Mouse (Mus musculus) spleen, adult 2 months (tissue): ENCODE results near the gene Mtss1l. TPM values are rescaled to one million over a fixed set of nuclear protein-coding genes. Genes with fewer than 3 reads are reported as not detected.

Experiments used
- DNase-seq, 2 experiments: peaks; one replicate each; pipeline versions ENCODE4 v3.0.0 to v3.0.0-alpha.2; 2012 to 2021; ENCODE audit warnings: low spot score in 2 of 2, low read depth in 1 of 2
- H3K27ac ChIP-seq: fragments of 200-500 bp; 2 replicates; pipeline ENCODE4 v1.5.1; 2012; ENCODE audit warnings: low read length, inconsistent platforms; ENCODE audit not compliant: insufficient read depth
- H3K27me3 ChIP-seq: fragments of 200-500 bp; 2 replicates; pipeline ENCODE4 v1.6.1; 2012; ENCODE audit warnings: mild to moderate bottlenecking, moderate library complexity, low read length, inconsistent platforms; ENCODE audit not compliant: control insufficient read depth, insufficient read depth
- H3K36me3 ChIP-seq: fragments of 200-500 bp; 2 replicates; pipeline ENCODE4 v1.6.1; 2012; ENCODE audit warnings: mild to moderate bottlenecking, low read length, inconsistent platforms; ENCODE audit not compliant: control insufficient read depth, insufficient read depth
- H3K4me1 ChIP-seq: fragments of 200-500 bp; 2 replicates; pipeline ENCODE4 v1.6.1; 2011; ENCODE audit warnings: inconsistent platforms; ENCODE audit not compliant: control insufficient read depth, insufficient read depth, insufficient read length
- H3K4me3 ChIP-seq: fragments of 200-500 bp; 2 replicates; pipeline ENCODE4 v1.5.1; 2011; ENCODE audit warnings: mild to moderate bottlenecking, inconsistent platforms; ENCODE audit not compliant: insufficient read depth, insufficient read length; ENCODE audit errors: extremely low read depth
- CTCF ChIP-seq: fragments of 200-500 bp; IDR thresholded peaks from 2 replicates; pipeline ENCODE4 v1.5.1; 2011; ENCODE audit warnings: mild to moderate bottlenecking, inconsistent platforms; ENCODE audit not compliant: insufficient read depth, insufficient read length, insufficient replicate concordance; ENCODE audit errors: extremely low read depth
- POLR2A ChIP-seq: fragments of 200-500 bp; IDR thresholded peaks from 2 replicates; pipeline ENCODE4 v1.6.1; 2011; ENCODE audit warnings: low read depth, low read length, inconsistent platforms
- WGBS: fragments of 180-500 bp; shearing (Covaris S2); methylation state at CpG from one replicate; pipeline ENCODE4 v1.1.7; 2018; 5-methylcytosine and 5-hydroxymethylcytosine counted together
- polyA plus RNA-seq: library from polyadenylated mRNA; depleted of rRNA; stranded (reverse); fragments of >200 nt; gene quantifications from 2 replicates; pipeline ENCODE4 v1.2.3, GENCODE M21; 2012

Mtss1l gene
- polyA plus RNA-seq, 1 experiment = 34.8 TPM

DNA sequence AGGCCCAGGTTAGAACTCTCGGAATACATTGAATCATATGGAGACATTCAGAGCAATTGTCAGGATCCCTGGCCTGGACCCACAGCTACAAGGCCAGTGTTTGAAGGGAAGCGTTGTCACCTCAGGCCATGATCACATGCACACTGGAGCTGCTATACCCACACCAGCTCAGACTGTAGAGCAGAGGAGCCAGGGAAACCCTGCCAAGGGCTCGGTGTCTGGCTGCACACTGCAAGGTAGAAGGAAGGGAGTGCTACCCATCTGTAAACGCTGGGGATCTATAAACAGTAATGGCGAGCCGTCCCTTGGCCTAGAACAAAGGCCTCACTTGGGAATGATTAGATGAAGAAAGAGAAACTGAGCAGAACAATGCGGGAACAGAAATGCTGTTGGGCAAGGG, 21.8 kb upstream of the Mtss1l start:
- no peak overlapping the region for H3K27ac ChIP-seq
- no peaks in the 10 kb centered on the region for H3K27me3 ChIP-seq
- 96% methylated on average over 7 of the region's 7 CpGs for WGBS
- DNase-seq = no peak
- no peaks in the 10 kb centered on the region for H3K4me1 ChIP-seq
- no peak overlapping the region for H3K4me3 ChIP-seq
- no peak for TF ChIP-seq CTCF
- TF ChIP-seq POLR2A = no peak
- H3K36me3 ChIP-seq = peaks cover 4% of the 10 kb centered on the region; the same call in 1 of the 2 replicates

DNA sequence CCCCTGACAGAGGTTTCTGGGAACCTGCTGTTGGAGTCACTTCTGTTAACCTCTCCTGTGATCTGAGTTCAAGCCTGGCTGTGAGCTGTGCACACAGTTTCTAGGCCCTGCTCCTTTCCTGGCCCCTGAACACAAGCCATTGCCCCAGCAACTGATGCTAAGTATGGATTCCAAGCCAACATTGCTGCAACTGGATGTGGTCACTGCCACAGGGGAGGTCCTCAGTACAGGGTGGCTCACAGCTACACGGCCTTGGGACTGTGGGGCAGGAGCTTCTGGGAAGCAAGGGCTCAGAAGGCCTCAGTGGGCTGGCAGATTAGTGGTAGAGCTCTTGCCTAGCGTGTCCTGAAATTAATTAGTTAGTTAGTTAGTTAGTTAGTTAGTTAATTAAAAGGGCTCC, 20.7 kb upstream of the Mtss1l start:
- no peak for TF ChIP-seq CTCF
- no peak for TF ChIP-seq POLR2A
- no peak overlapping the region for H3K4me3 ChIP-seq
- H3K36me3 ChIP-seq = peaks cover 4% of the 10 kb centered on the region; the same call in 1 of the 2 replicates
- DNase-seq = no peak
- no peak overlapping the region for H3K27ac ChIP-seq
- WGBS = 96% methylated on average over 2 of the region's 2 CpGs
- no peaks in the 10 kb centered on the region for H3K27me3 ChIP-seq
- H3K4me1 ChIP-seq = no peaks in the 10 kb centered on the region

DNA sequence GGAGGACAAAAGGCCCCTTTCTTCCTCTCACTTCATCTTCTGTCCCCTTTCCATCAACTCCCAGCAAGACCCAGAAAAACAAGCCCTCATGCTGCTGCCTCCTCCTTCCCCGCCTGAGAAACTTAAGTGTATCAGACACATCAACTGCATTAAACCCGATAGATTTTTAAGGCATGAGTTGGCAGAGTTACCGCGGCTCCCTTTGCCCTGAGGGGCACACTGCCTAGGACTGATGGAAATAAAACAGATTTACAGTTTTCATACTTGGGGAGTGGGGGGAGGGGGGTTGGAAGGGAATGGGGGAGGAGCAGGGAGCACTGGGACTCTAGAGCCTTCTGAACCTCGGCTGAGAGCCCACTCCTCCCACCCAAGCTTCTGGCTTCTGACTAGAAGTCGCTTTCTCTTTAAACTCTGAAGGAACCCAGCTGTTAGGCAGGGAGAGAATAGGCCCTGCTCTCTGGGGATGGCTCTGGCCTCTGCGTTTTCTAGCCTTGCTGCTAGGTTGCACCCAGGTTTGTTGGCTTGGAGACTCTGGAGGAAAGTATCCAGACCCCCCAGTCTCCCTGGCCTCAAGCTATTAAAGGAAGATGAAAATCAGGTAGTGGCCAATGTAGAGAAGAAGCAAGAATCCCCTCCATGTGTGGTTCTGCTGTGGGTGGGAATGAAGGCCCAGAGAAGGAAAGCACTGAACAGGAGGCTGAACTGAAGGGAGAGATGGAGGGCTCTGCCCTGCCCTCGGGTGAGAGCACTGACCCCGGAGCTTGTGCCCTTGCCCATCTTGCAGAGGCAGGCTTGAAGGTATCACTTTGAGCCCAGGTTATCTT, 18.4 kb upstream of the Mtss1l start:
- Histone ChIP-seq H3K27me3 (no peaks in the 10 kb centered on the region), H3K4me3 (no peak overlapping the region), H3K27ac (no peak overlapping the region), H3K36me3 (peaks cover 2% of the 10 kb centered on the region; the same call in 1 of the 2 replicates), H3K4me1 (no peaks in the 10 kb centered on the region)
- 85% methylated on average over 9 of the region's 9 CpGs for WGBS
- DNase-seq = no peak
- TF ChIP-seq POLR2A (no peak), CTCF (no peak)

DNA sequence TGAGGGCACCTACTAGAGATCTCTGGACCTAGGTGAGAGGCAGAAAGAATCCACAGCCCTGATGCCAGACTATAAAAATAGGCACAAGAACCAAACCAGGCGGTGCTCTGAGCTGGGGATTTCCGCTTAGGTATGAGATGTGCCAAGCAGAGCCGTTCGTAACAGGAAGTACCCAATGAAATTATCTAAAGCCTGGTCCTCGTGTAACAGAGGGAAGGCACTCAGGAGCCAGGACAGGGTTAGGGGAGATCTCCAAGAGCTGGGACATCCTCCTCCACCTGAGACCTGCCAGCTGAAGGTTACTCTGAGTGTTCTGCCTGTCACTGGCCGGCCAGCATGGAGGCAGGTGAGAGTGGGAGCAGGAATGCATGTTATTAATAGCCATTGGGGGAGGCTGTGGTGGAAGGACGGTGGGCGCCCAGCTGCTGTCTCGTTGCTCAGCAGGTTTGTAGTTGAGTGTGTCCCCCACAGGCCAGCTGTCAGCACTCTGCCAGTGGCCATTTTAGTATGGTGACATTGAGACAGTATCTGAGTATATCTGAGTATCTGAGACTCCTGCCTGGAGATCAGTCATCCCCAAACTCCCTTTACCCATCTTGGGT, 17.7 kb upstream of the Mtss1l start:
- no peak overlapping the region for H3K27ac ChIP-seq
- TF ChIP-seq CTCF (no peak), POLR2A (no peak)
- no peaks in the 10 kb centered on the region for H3K27me3 ChIP-seq
- WGBS = 65% methylated on average over 9 of the region's 9 CpGs
- no peak overlapping the region for H3K4me3 ChIP-seq
- no peak for DNase-seq
- no peaks in the 10 kb centered on the region for H3K4me1 ChIP-seq
- H3K36me3 ChIP-seq = peaks cover 2% of the 10 kb centered on the region; the same call in 1 of the 2 replicates

DNA sequence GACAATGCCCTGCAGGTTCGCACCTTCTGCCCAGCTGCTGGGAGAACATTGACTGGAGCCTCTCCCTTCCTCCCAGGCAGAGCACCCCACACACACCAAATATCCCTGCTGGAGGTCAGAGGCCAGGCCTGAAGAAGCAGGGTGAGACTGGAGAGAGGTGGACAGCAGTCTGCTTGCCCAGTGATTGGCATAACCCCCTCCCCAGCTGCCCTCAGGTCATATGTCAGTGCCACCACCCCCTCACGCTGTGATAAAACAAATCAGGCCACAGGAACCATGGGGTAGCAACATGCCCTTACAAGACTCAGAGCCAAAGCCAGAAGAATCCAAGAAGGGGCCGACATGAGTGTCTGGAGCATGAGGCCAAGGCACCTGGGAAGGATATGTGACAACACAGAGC, 17.2 kb upstream of the Mtss1l start:
- no peaks in the 10 kb centered on the region for H3K4me1 ChIP-seq
- H3K27ac ChIP-seq = no peak overlapping the region
- H3K27me3 ChIP-seq = no peaks in the 10 kb centered on the region
- DNase-seq = no peak
- peaks cover 2% of the 10 kb centered on the region; the same call in 1 of the 2 replicates for H3K36me3 ChIP-seq
- H3K4me3 ChIP-seq = no peak overlapping the region
- WGBS = 96% methylated on average over 3 of the region's 3 CpGs
- TF ChIP-seq CTCF = no peak

DNA sequence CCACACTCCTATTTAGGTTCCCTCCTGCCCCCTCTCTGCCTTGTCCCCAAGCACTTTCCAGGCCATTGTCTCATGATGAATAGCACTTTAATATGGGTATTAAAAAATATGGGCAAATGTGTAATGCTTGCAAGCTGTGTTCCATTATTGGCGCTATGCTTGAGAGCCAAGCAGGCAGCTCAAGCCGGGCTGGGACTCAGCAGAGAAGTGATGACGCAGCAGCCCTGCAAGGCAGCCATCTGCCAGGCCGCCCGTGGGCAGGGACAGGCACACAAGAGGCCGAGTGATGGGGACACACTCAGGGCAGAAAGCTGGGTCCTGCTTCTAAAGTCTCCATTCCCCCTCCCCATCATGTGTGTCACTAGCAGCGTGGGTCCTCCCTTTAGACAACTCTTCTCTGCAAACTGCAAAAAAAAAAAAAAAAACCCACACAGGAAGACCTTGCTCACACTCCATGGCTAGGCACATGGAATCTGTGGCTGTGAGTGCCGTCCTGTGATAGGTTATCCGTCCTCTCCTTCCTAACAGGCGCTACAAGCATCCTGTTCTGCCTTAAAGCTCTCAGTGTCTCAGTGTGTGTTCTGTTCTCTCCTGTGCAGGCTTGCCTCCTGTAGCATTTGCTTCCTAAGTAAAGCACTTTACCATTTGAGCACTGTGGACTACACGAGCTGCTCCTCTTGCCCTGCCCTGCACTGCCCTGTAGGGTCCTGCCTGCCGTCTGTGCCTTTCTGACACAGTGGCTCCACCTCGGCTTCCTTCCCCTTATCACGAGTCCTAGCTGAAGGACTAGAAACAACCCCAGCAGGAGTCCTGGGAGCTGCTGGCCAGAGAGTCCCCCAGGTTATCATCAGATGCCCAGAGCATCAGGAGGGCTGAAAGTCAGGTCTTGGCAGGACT, 15.6 kb upstream of the Mtss1l start:
- WGBS = 74% methylated on average over 14 of the region's 14 CpGs
- Histone ChIP-seq H3K27ac (no peak overlapping the region), H3K4me1 (no peaks in the 10 kb centered on the region), H3K36me3 (peaks cover 3% of the 10 kb centered on the region; the same call in 1 of the 2 replicates), H3K27me3 (no peaks in the 10 kb centered on the region), H3K4me3 (no peak overlapping the region)
- no peak for TF ChIP-seq POLR2A
- TF ChIP-seq CTCF = no peak
- no peak for DNase-seq
